8 mouse cellular contexts compared by ENCODE assay signal in genomic region chr4:106630333-106631220, GRCm38 (mm10). TPM values are rescaled to one million over a fixed set of nuclear protein-coding genes. Genes with fewer than 3 reads are reported as not detected.
A peak's percentile ranks its signal among the peaks of the same experiment; 100 is the strongest.
DNase-seq lines count a peak whose midpoint lies in the region; ATAC-seq and TF ChIP-seq lines count a peak whose summit lies in the region.
"Had no signal": no experiment of that assay in that cellular context is flagged by ENCODE, and none has a peak within 500 bp of the region (broad histone marks: within the 10 kb centered on the region; RNA-seq: fewer than 3 reads in every experiment).

No protein-coding gene starts in this region.

- peaks cover 63% of the 10 kb centered on the region for H3K27me3 ChIP-seq in CH12.LX (replicated peaks)
- H3K27me3 ChIP-seq in lung, postnatal 0 days (replicated peaks; ENCODE audit: insufficient read depth, low read length) = no peaks in the 10 kb centered on the region

- 19% methylated on average over 14 of the region's 14 CpGs for WGBS in lung, postnatal 0 days

- no peak overlapping the region for H3K4me3 ChIP-seq in CH12.LX (replicated peaks in 1 of 3; ENCODE audit: low read depth in 2 of 3, low read length in 2 of 3, poor library complexity in 1 of 3)
- H3K4me3 ChIP-seq in lung, postnatal 0 days (ENCODE audit: low read depth, low read length) = no peak overlapping the region

- ATAC-seq in lung, postnatal 0 days = no peak

- H3K4me2 ChIP-seq in CH12.LX (ENCODE audit: insufficient read depth, low read depth, poor library complexity, severe bottlenecking) = no peak overlapping the region
- H3K4me2 ChIP-seq in lung, postnatal 0 days (replicated peaks; ENCODE audit: low read depth, low read length) = no peak overlapping the region

- no peak for TF ChIP-seq EP300 in CH12.LX (IDR thresholded peaks at IDR 0.05; ENCODE audit: low read length)
- TF ChIP-seq EP300 in lung, postnatal 0 days (IDR thresholded peaks at IDR 0.05) = no peak

- no peaks in the 10 kb centered on the region for H3K9me3 ChIP-seq in CH12.LX (replicated peaks; ENCODE audit: low read length)
- no peaks in the 10 kb centered on the region for H3K9me3 ChIP-seq in lung, postnatal 0 days (ENCODE audit: low read length)

- peaks cover 0 to 8% of the 10 kb centered on the region in 2 experiments; a peak in 2 of 4 replicates for H3K4me1 ChIP-seq in CH12.LX (ENCODE audit: control insufficient read depth in 1 of 2, insufficient read depth in 2 of 2)
- H3K4me1 ChIP-seq in lung, postnatal 0 days (ENCODE audit: insufficient read depth, low read depth, low read length) = no peaks in the 10 kb centered on the region

- dilution Hi-C loops in CH12.LX (cut with MboI; ENCODE audit: extremely low pct_ligation_motif_present, extremely low pct_unique_long_range_greater_than_20kb, low sequenced_read_pairs) = no loop called here

- TF ChIP-seq POLR2A in CH12.LX (IDR thresholded peaks at IDR 0.05; ENCODE audit: low read depth, low read length) = no peak

- peak; percentile 79 for TF ChIP-seq RAD21 in CH12.LX (IDR thresholded peaks at IDR 0.05; ENCODE audit: low read depth, low read length)

- H3K27ac ChIP-seq in CH12.LX (ENCODE audit: insufficient read depth, low read depth) = no peak overlapping the region
- no peak overlapping the region for H3K27ac ChIP-seq in lung, postnatal 0 days (ENCODE audit: low read length)

- no peak overlapping the region for H3K9ac ChIP-seq in CH12.LX (ENCODE audit: insufficient read depth, low read depth)
- H3K9ac ChIP-seq in lung, postnatal 0 days (replicated peaks; ENCODE audit: low read depth) = no peak overlapping the region

- peak; percentile 60 for DNase-seq in CH12.LX (ENCODE audit: extremely low read depth)
- peak; percentile 47 for DNase-seq in T-cell, adult 2 months (ENCODE audit: low spot score)
- peak; percentile 80 for DNase-seq in embryo, embryonic 10 days (ENCODE audit: low spot score)
- peak; percentile 39 to 51 for DNase-seq in gastrocnemius, postnatal 36 days
- peak; percentile 91 to 97 for DNase-seq in layer of hippocampus, adult 18-20 months (ENCODE audit: low spot score in 2 of 2)
- peak; percentile 46 for DNase-seq in lung, postnatal 0 days (ENCODE audit: low spot score)
- peak; percentile 93 to 95 for DNase-seq in right cerebral cortex, postnatal 10 days (ENCODE audit: low spot score in 2 of 2)

- H3K79me2 ChIP-seq in CH12.LX (replicated peaks; ENCODE audit: control insufficient read depth, extremely low read depth, insufficient read depth, poor library complexity, severe bottlenecking) = no peaks in the 10 kb centered on the region

- intact Hi-C loops in gastrocnemius, postnatal 36 days (cut with DNase I) = loop anchor here (1.0 to 5.0 kb wide), 2 partner anchors 47 to 78 kb away; partner anchors contain the start of gene Ttc4

- peak; percentile 84 to 96 for TF ChIP-seq CTCF in CH12.LX (conservative IDR thresholded peaks at IDR 0.05 in 1 of 2, IDR thresholded peaks at IDR 0.05 in 1 of 2; ENCODE audit: low read depth in 2 of 2, low read length in 2 of 2)
- peak; percentile 88 for TF ChIP-seq CTCF in lung, postnatal 0 days (IDR thresholded peaks at IDR 0.05)

- no peaks in the 10 kb centered on the region for H3K36me3 ChIP-seq in CH12.LX (replicated peaks in 1 of 2; ENCODE audit: control insufficient read depth in 1 of 2, insufficient read depth in 1 of 2, low read length in 1 of 2)
- no peaks in the 10 kb centered on the region for H3K36me3 ChIP-seq in lung, postnatal 0 days (ENCODE audit: insufficient read depth, low read length)

- in situ Hi-C loops in CH12.LX (cut with MboI; ENCODE audit: low pct_ligation_motif_present, low pct_unique_long_range_greater_than_20kb, low sequenced_read_pairs) = loop anchor here (10.0 to 25.0 kb wide), 2 partner anchors 164 to 532 kb away; no protein-coding TSS in a partner anchor

TF ChIP-seq in CH12.LX, 34 proteins besides CTCF, POLR2A, EP300 and RAD21:
- TF ChIP-seq ZC3H11A (IDR thresholded peaks at IDR 0.05; ENCODE audit: low read depth, low read length) (peak; percentile 40; the same call in 1 of the 2 replicates), MXI1 (IDR thresholded peaks at IDR 0.05; ENCODE audit: low read depth, low read length) (no peak), SMC3 (IDR thresholded peaks at IDR 0.05; ENCODE audit: low read depth, low read length) (peak; percentile 91)

RNA-seq across cellular contexts. Expression of gene Ttc22, which starts 8.3 kb away (rescaled TPM):
- total RNA-seq in CH12.LX (2012; rRNA removed) (not detected in 2 replicates), CH12.LX (2014; rRNA removed) (not detected in 2 replicates)
- not detected in 2 replicates for polyA plus RNA-seq in CH12.LX (2012; ENCODE audit: insufficient read length, low read depth)
- total RNA-seq in gastrocnemius, postnatal 36 days (2021) = not detected
- total RNA-seq in layer of hippocampus, adult 18-20 months (2021) = under 1 TPM; 0.33 to 0.72 TPM
- 2.2 and 2.5 TPM in 2 replicates for polyA plus RNA-seq in lung, postnatal 0 days (2015; fragmentation: Nextera tagmentation; extraction: Ambion mirVana)

RNA-seq across cellular contexts. Expression of gene Lexm, which starts 13.5 kb away (rescaled TPM):
- 0.21 TPM in 2 replicates for total RNA-seq in CH12.LX (2012; rRNA removed)
- total RNA-seq in CH12.LX (2014; rRNA removed) = 0.15 and 0.19 TPM in 2 replicates
- not detected in 2 replicates for polyA plus RNA-seq in CH12.LX (2012; ENCODE audit: insufficient read length, low read depth)
- not detected for total RNA-seq in gastrocnemius, postnatal 36 days (2021)
- not detected for total RNA-seq in layer of hippocampus, adult 18-20 months (2021)
- not detected in 2 replicates for polyA plus RNA-seq in lung, postnatal 0 days (2015; fragmentation: Nextera tagmentation; extraction: Ambion mirVana)
- polyA plus RNA-seq: lung, embryonic 16.5 days had no signal

RNA-seq across cellular contexts. Expression of gene Pars2, which starts 20.3 kb away (rescaled TPM):
- total RNA-seq in CH12.LX (2012; rRNA removed) (14.9 and 17.1 TPM in 2 replicates), CH12.LX (2014; rRNA removed) (11.1 and 13.0 TPM in 2 replicates)
- 9.3 and 11.1 TPM in 2 replicates for polyA plus RNA-seq in CH12.LX (2012; ENCODE audit: insufficient read length, low read depth)
- total RNA-seq in gastrocnemius, postnatal 36 days (2021) = 1 to 10 TPM; 1.3 to 1.7 TPM
- 1 to 10 TPM; 6.9 TPM for total RNA-seq in layer of hippocampus, adult 18-20 months (2021)
- 5.2 and 5.8 TPM in 2 replicates for polyA plus RNA-seq in lung, postnatal 0 days (2015; fragmentation: Nextera tagmentation; extraction: Ambion mirVana)

RNA-seq across cellular contexts. Expression of gene Ttc4, which starts 48.2 kb away (rescaled TPM):
- 47.8 and 51.3 TPM in 2 replicates for total RNA-seq in CH12.LX (2012; rRNA removed)
- 61.8 and 66.3 TPM in 2 replicates for total RNA-seq in CH12.LX (2014; rRNA removed)
- polyA plus RNA-seq in CH12.LX (2012; ENCODE audit: insufficient read length, low read depth) = 50.2 and 50.9 TPM in 2 replicates
- total RNA-seq in gastrocnemius, postnatal 36 days (2021) = 10 to 100 TPM; 21.6 to 24.4 TPM
- 10 to 100 TPM; 43.1 to 46.4 TPM for total RNA-seq in layer of hippocampus, adult 18-20 months (2021)
- 38.8 and 39.0 TPM in 2 replicates for polyA plus RNA-seq in lung, postnatal 0 days (2015; fragmentation: Nextera tagmentation; extraction: Ambion mirVana)
